Mouse (Mus musculus) thymus, postnatal 10 days (tissue): Measurements from ENCODE around the gene Tm9sf3.

Source experiments
- DNase-seq, 2 experiments: peaks; one replicate each; pipeline ENCODE4 v3.0.0; 2021; ENCODE audit warnings: low spot score in 2 of 2

Tm9sf3 gene

GRCm38 (mm10) chr19:41262712-41263629, 826 bp downstream of the Tm9sf3 start:
- DNase-seq, result peak; percentile 58 to 68

DNA sequence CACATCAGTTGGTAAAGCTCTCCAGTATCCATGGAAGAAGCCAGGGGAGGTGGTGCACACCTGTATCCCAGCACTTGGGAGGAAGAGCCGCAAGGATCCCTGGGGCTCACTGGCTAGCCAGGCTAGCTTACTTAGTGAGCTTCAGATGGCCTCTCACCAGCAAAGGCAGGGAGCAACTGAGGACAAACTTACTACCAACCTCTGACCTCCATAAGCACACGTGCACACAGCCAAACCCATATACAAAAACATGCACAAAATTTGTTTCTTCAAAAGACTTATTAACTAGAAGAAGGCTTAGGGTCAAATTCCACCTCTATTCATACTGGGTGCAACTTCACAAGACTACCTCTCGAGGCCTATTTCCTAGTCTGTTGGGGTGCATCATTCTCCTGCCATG, 3.1 kb downstream of the Tm9sf3 start:
- DNase-seq, result no peak

GRCm38 (mm10) chr19:41259256-41259655, 4.5 kb downstream of the Tm9sf3 start:
- DNase-seq, result no peak

GRCm38 (mm10) chr19:41258707-41259106, 5.1 kb downstream of the Tm9sf3 start:
- DNase-seq, result peak; percentile 50 to 59

GRCm38 (mm10) chr19:41254584-41254983, 9.2 kb downstream of the Tm9sf3 start:
- DNase-seq, result no peak

- DNase-seq, result no peak
These were observed 14.8 kb downstream of the Tm9sf3 start for GRCm38 (mm10) chr19:41248968-41249367.

- no peak for DNase-seq
These were observed 15.5 kb downstream of the Tm9sf3 start for GRCm38 (mm10) chr19:41248271-41248670.

GRCm38 (mm10) chr19:41246271-41246670, 17.5 kb downstream of the Tm9sf3 start:
- DNase-seq, result no peak

- DNase-seq, result peak in 1 of 2 experiments; percentile 48
These were observed 19.2 kb downstream of the Tm9sf3 start for GRCm38 (mm10) chr19:41244581-41244980.

DNA sequence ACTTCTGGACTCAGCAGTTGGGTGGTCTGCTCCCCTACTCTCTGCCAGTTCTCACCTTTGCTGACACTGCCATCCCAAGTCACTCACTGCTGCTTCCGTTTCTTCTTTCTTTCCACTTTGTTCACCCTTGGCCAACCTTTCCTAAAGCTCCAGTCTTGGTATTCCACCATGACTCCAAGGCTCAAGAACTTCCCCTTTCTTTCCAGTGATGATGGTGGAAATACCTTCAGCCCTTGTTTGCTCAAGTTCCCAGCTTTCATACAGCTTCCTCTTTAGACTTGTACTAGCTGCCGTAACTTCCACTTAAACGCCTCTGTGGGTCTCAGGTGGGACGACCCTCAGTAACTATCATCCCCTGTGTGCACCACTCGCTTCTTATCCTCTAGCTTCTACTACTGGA, 21.8 kb downstream of the Tm9sf3 start:
- DNase-seq, result no peak

DNA sequence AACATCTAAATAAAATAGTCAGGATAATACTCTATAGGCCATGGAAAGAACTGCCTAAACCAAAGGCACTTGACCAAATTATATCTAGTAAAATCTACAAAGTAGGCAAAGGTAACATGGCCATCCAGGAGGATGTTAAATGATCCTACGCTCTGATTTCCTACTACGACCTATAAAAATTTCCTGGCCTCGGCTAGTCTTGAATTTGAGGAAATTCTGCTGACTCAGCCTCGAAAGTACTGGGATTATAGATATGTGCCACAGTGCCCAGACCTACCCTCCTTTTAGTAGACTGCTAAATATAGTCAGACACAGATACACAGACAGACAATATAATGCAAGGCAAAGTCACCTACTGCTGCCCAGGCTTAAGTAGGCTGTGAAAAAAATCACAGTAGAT, 30.1 kb downstream of the Tm9sf3 start:
- no peak for DNase-seq

- no peak for DNase-seq
These were observed 55.5 kb downstream of the Tm9sf3 start for GRCm38 (mm10) chr19:41208326-41208725.

- peak; percentile 9 to 15 for DNase-seq
These were observed 56.9 kb downstream of the Tm9sf3 start, which contains the start of gene Tll2 for GRCm38 (mm10) chr19:41206811-41207344. Tll2 (minus strand) TSS chr19:41206835.

- no peak for DNase-seq
These were observed 57.6 kb downstream of the Tm9sf3 start for GRCm38 (mm10) chr19:41206041-41206810.

DNA sequence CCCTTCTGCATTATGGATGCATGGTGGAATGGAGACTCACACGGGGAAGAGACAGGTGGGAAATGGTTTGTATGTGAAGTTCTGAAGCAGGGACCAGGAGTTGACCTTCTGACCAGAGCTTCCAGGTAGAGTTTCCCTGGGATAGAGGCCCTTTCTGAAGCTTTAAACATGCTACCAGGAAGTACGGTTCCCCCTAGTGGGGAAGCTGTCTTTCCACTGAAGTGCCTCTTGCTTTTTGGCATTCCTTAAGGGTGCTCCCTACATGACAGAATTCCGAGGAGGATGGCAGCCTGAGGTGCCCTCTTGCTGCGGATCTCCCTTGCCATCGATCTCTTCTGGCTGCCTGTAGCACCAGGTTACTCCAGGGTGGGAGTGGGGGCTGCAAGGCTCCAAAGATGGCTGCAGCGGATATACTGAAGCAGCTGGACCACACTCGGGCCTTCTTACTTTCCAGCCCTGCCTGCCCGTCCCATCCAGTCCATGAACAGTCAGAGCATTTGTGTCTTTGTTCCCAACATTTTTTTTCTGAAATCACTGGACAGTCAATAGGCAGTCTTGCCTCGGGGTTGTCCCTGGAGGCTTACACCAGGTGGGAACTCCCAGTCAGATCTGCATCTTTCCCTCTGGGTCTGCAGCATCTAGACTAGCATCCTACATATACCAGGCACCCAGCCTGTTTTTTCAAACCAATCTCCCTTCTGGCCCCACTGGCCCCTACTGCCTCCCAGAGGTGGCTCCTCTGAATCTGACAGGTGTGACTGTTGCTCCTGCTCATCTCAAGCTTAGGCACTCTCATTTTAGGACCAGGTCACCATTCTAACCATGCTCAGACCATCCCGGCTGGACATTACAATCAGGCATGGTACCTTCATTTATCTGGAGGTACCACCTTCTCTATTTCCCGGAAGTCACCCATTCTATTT, 59.4 kb downstream of the Tm9sf3 start:
- DNase-seq, result no peak

DNA sequence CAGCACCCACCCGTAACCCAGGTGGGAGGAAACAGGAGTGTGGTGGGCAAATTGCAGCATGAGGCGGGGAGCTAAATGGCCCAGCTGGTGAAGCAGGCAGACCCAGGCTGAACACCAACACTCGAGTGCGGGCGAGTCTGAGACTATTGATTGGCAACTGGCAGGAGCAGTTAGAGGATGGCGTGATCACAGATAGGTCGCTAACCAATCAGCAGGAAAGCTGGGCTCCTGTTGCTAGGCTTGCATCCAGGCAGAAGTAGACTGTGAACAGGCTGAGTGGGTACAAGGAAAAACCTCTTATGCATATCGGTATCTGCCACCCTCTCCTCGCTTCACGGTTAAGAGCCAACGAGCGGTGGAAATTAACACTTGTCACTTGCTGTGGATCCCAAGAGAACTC, 66.2 kb downstream of the Tm9sf3 start:
- no peak for DNase-seq

GRCm38 (mm10) chr19:41193379-41193778, 70.4 kb downstream of the Tm9sf3 start:
- no peak for DNase-seq

GRCm38 (mm10) chr19:41192953-41193352, 70.8 kb downstream of the Tm9sf3 start:
- no peak for DNase-seq

GRCm38 (mm10) chr19:41191724-41192123, 72.1 kb downstream of the Tm9sf3 start:
- no peak for DNase-seq

GRCm38 (mm10) chr19:41190876-41191434, 72.8 kb downstream of the Tm9sf3 start:
- no peak for DNase-seq

- no peak for DNase-seq
These were observed 86.5 kb downstream of the Tm9sf3 start for GRCm38 (mm10) chr19:41177331-41177730.
